Mouse (Mus musculus): ENCODE data around the gene Trim41. TPM values are rescaled to one million over a fixed set of nuclear protein-coding genes. Genes with fewer than 3 reads are reported as not detected.
"Not testable (repeated sequence)": the region's sequence is repeated elsewhere in the genome, so short reads cannot be mapped to it uniquely, and the experiment has no call there.

Gene Trim41
- total RNA-seq, 2 experiments from 2014 or later: 19.8 to 64.6 TPM

GRCm38 (mm10) chr11:48838879-48839680 lies 21.9 kb upstream of the Trim41 start:
- no peak for ATAC-seq (replicated peaks; ENCODE audit: low FRiP score, low TSS enrichment, poor library complexity, severe bottlenecking)

GRCm38 (mm10) chr11:48838181-48838797 lies 21.1 kb upstream of the Trim41 start:
- peak; percentile 44 for ATAC-seq (replicated peaks; ENCODE audit: low FRiP score, low TSS enrichment, poor library complexity, severe bottlenecking)

GRCm38 (mm10) chr11:48837310-48838180 lies 20.4 kb upstream of the Trim41 start:
- peak; percentile 38 for ATAC-seq (replicated peaks; ENCODE audit: low FRiP score, low TSS enrichment, poor library complexity, severe bottlenecking)

- no peak for ATAC-seq (replicated peaks; ENCODE audit: low FRiP score, low TSS enrichment, poor library complexity, severe bottlenecking)
These were observed 19.8 kb upstream of the Trim41 start for GRCm38 (mm10) chr11:48836990-48837309.

- no peak for ATAC-seq (replicated peaks; ENCODE audit: low FRiP score, low TSS enrichment, poor library complexity, severe bottlenecking)
These were observed 18.8 kb upstream of the Trim41 start for GRCm38 (mm10) chr11:48835923-48836322.

- ATAC-seq (replicated peaks; ENCODE audit: low FRiP score, low TSS enrichment, poor library complexity, severe bottlenecking): peak; percentile 74
These were observed 16.8 kb upstream of the Trim41 start for GRCm38 (mm10) chr11:48833731-48834639.

GRCm38 (mm10) chr11:48833078-48833730 lies 16.1 kb upstream of the Trim41 start:
- ATAC-seq (replicated peaks; ENCODE audit: low FRiP score, low TSS enrichment, poor library complexity, severe bottlenecking): 0 out of 2 replicates have a peak, but pooled peaks have one; percentile 24

- no peak for ATAC-seq (replicated peaks; ENCODE audit: low FRiP score, low TSS enrichment, poor library complexity, severe bottlenecking)
These were observed 14.1 kb upstream of the Trim41 start for GRCm38 (mm10) chr11:48831273-48831672.

GRCm38 (mm10) chr11:48830279-48830678 lies 13.1 kb upstream of the Trim41 start:
- ATAC-seq (replicated peaks; ENCODE audit: low FRiP score, low TSS enrichment, poor library complexity, severe bottlenecking): no peak

GRCm38 (mm10) chr11:48827926-48828325 lies 10.8 kb upstream of the Trim41 start:
- ATAC-seq (replicated peaks; ENCODE audit: low FRiP score, low TSS enrichment, poor library complexity, severe bottlenecking): no peak

- ATAC-seq (replicated peaks; ENCODE audit: low FRiP score, low TSS enrichment, poor library complexity, severe bottlenecking): no peak
These were observed 9.6 kb upstream of the Trim41 start for GRCm38 (mm10) chr11:48826752-48827096.

- peak; percentile 47 for ATAC-seq (replicated peaks; ENCODE audit: low FRiP score, low TSS enrichment, poor library complexity, severe bottlenecking)
These were observed 9.0 kb upstream of the Trim41 start, which contains the start of the genes Trim7 and Gm12184 for GRCm38 (mm10) chr11:48825979-48826751. TSS of gene Trim7 (plus strand) at chr11:48826140. TSS of gene Gm12184 (minus strand) at chr11:48826655.

GRCm38 (mm10) chr11:48824311-48824830 lies 7.2 kb upstream of the Trim41 start:
- 0 out of 2 replicates have a peak, but pooled peaks have one; percentile 15 for ATAC-seq (replicated peaks; ENCODE audit: low FRiP score, low TSS enrichment, poor library complexity, severe bottlenecking)

- peak; percentile 75 for ATAC-seq (replicated peaks; ENCODE audit: low FRiP score, low TSS enrichment, poor library complexity, severe bottlenecking)
These were observed 6.4 kb upstream of the Trim41 start for GRCm38 (mm10) chr11:48823536-48823972.

GRCm38 (mm10) chr11:48822768-48823512 lies 5.8 kb upstream of the Trim41 start:
- ATAC-seq (replicated peaks; ENCODE audit: low FRiP score, low TSS enrichment, poor library complexity, severe bottlenecking): no peak

- not testable (repeated sequence) for ATAC-seq (replicated peaks; ENCODE audit: low FRiP score, low TSS enrichment, poor library complexity, severe bottlenecking)
These were observed 4.1 kb upstream of the Trim41 start for GRCm38 (mm10) chr11:48821299-48821698.

GRCm38 (mm10) chr11:48820308-48820674 lies 3.1 kb upstream of the Trim41 start:
- no peak for ATAC-seq (replicated peaks; ENCODE audit: low FRiP score, low TSS enrichment, poor library complexity, severe bottlenecking)

Data from megakaryocyte-erythroid progenitor cell, adult 5-6 weeks (primary cell).